In genomic region chr3:123172151-123172550, GRCm38 (mm10) we compare ENCODE assay signal across 19 mouse cellular contexts.
"Had no signal": no experiment of that assay in that cellular context is flagged by ENCODE, and none has a peak within 500 bp of the region (broad histone marks: within the 10 kb centered on the region; RNA-seq: fewer than 3 reads in every experiment).

No protein-coding gene starts in this region.

- ATAC-seq: midbrain, embryonic 16.5 days had no signal

- H3K9me3 ChIP-seq: midbrain, embryonic 10.5 days; midbrain, embryonic 12.5 days; neural tube, embryonic 13.5 days; neural tube, embryonic 15.5 days had no signal

- H3K4me1 ChIP-seq: midbrain, embryonic 12.5 days; neural tube, embryonic 13.5 days; neural tube, embryonic 15.5 days had no signal

- H3K4me2 ChIP-seq: lung, embryonic 14.5 days; midbrain, embryonic 12.5 days; neural tube, embryonic 13.5 days; neural tube, embryonic 15.5 days had no signal

- H3K36me3 ChIP-seq: midbrain, embryonic 10.5 days; midbrain, embryonic 12.5 days; neural tube, embryonic 13.5 days; neural tube, embryonic 15.5 days had no signal

- H3K9ac ChIP-seq: lung, embryonic 14.5 days; midbrain, embryonic 12.5 days; neural tube, embryonic 13.5 days; neural tube, embryonic 15.5 days had no signal

- DNase-seq: lung, adult 18-20 months; lung, embryonic 14.5 days; lung, postnatal 10 days; lung, postnatal 4 days; midbrain, embryonic 14.5 days; retina, postnatal 1 day; right cerebral cortex, adult 18-20 months; right cerebral cortex, postnatal 25 days; right cerebral cortex, postnatal 4 days; spleen, adult 18-20 months; thymus, adult 18-20 months; thymus, postnatal 14 days; thymus, postnatal 36 days had no signal

- H3K4me3 ChIP-seq: midbrain, embryonic 10.5 days; midbrain, embryonic 12.5 days; myocyte; neural tube, embryonic 13.5 days; neural tube, embryonic 15.5 days had no signal

- H3K27ac ChIP-seq: midbrain, embryonic 10.5 days; midbrain, embryonic 12.5 days; neural tube, embryonic 13.5 days; neural tube, embryonic 15.5 days had no signal

- H3K27me3 ChIP-seq: midbrain, embryonic 12.5 days; neural tube, embryonic 13.5 days; neural tube, embryonic 15.5 days had no signal
